Mouse (Mus musculus) kidney, embryonic 16.5 days (tissue): ENCODE data around the gene Sec61a2. TPM values are rescaled to one million over a fixed set of nuclear protein-coding genes. Genes with fewer than 3 reads are reported as not detected.

Experiments used
- ATAC-seq: fragments of 200-750 bp; cut with Nextera tagmentation; 2 replicates; pipeline ENCODE4 v1.8.0; 2017; ENCODE audit warnings: moderate TSS enrichment; ENCODE audit not compliant: low FRiP score, low TSS enrichment
- H3K27ac ChIP-seq: fragments of 300-500 bp; sonication (generic); 2 replicates; pipeline ENCODE4 v1.5.1; 2014; ENCODE audit warnings: low read length
- H3K27me3 ChIP-seq: fragments of 300-500 bp; sonication (generic); 2 replicates; pipeline ENCODE4 v1.6.1; 2014; ENCODE audit warnings: low read length, control low read depth, mixed read lengths; ENCODE audit not compliant: insufficient read depth
- H3K36me3 ChIP-seq: fragments of 300-500 bp; sonication (generic); 2 replicates; pipeline ENCODE4 v1.6.1; 2014; ENCODE audit warnings: low read length, control low read depth, mixed read lengths; ENCODE audit not compliant: insufficient read depth
- H3K4me1 ChIP-seq: fragments of 300-500 bp; sonication (generic); 2 replicates; pipeline ENCODE4 v1.6.1; 2014; ENCODE audit warnings: low read length, control low read depth, mixed read lengths; ENCODE audit not compliant: insufficient read depth
- H3K4me2 ChIP-seq: fragments of 300-500 bp; sonication (generic); replicated peaks from 2 replicates; pipeline ENCODE4 v1.6.1; 2014; ENCODE audit warnings: low read depth, low read length
- H3K4me3 ChIP-seq: fragments of 300-500 bp; sonication (generic); 2 replicates; pipeline ENCODE4 v1.5.1; 2014; ENCODE audit warnings: mild to moderate bottlenecking, low read length
- H3K9ac ChIP-seq: fragments of 300-500 bp; sonication (generic); replicated peaks from 2 replicates; pipeline ENCODE4 v1.6.1; 2014; ENCODE audit warnings: low read length
- H3K9me3 ChIP-seq: fragments of 300-500 bp; sonication (generic); 2 replicates; pipeline ENCODE4 v1.6.1; 2016; ENCODE audit warnings: low read length, control low read depth
- WGBS: fragments of 180-500 bp; shearing (Covaris S2); extraction: QIAGEN DNeasy Blood & Tissue Kit; methylation state at CpG from one replicate; pipeline ENCODE4 v1.1.7; 2014; 5-methylcytosine and 5-hydroxymethylcytosine counted together
- polyA plus RNA-seq: library from polyadenylated mRNA; unstranded; fragments of >200 nt; fragmentation: Nextera tagmentation; extraction: Ambion mirVana; gene quantifications from 2 replicates; pipeline ENCODE4 v1.2.1, GENCODE M21; 2015

Sec61a2 gene
- 77.6 and 91.8 TPM in 2 replicates for polyA plus RNA-seq

GRCm38 (mm10) chr2:5894843-5895570 is at the start of gene Sec61a2:
Gene Sec61a2, minus strand, starts transcription at chr2:5895432.
- Histone ChIP-seq H3K27ac (peak within 1 kb of the TSS; percentile 89), H3K4me3 (peak within 1 kb of the TSS; percentile 91), H3K27me3 (no peaks in the 10 kb centered on the region), H3K9ac (peak within 1 kb of the TSS; percentile 95), H3K4me1 (peaks cover 10% of the 10 kb centered on the region), H3K36me3 (peaks cover 12% of the 10 kb centered on the region), H3K9me3 (no peaks in the 10 kb centered on the region), H3K4me2 (peak within 1 kb of the TSS; percentile 53)
- under 1% methylated on average over 62 of the region's 62 CpGs for WGBS
- ATAC-seq, result peak; percentile 99

- 0 out of 2 replicates have a peak overlapping the region, but pooled peaks have one; percentile 74 for H3K9ac ChIP-seq
- 42% methylated on average over 4 of the region's 4 CpGs for WGBS
- ATAC-seq, result peak; percentile 20; the same call in 1 of the 2 replicates
Observed at GRCm38 (mm10) chr2:5943071-5943470, 47.8 kb upstream of the Sec61a2 start.

GRCm38 (mm10) chr2:5942416-5943032 is 47.3 kb upstream of the Sec61a2 start, which contains the start of gene Dhtkd1:
Gene Dhtkd1, minus strand, starts transcription at chr2:5942792.
- WGBS, result under 1% methylated on average over 36 of the region's 36 CpGs
- Histone ChIP-seq H3K27ac (0 out of 2 replicates have a peak within 1 kb of the TSS, but pooled peaks have one; percentile 17), H3K9me3 (no peaks in the 10 kb centered on the region), H3K27me3 (no peaks in the 10 kb centered on the region), H3K4me2 (peak within 1 kb of the TSS; percentile 84), H3K4me3 (peak within 1 kb of the TSS; percentile 66), H3K9ac (peak within 1 kb of the TSS; percentile 74), H3K36me3 (no peaks in the 10 kb centered on the region), H3K4me1 (no peaks in the 10 kb centered on the region)
- ATAC-seq, result peak; percentile 95

More at GRCm38 (mm10) chr2:5943071-5943470, 47.8 kb upstream of the Sec61a2 start:
- Histone ChIP-seq H3K4me2 (peak overlapping the region; percentile 84), H3K4me3 (peak overlapping the region; percentile 66), H3K36me3 (no peaks in the 10 kb centered on the region), H3K27me3 (no peaks in the 10 kb centered on the region), H3K27ac (no peak overlapping the region), H3K4me1 (no peaks in the 10 kb centered on the region), H3K9me3 (no peaks in the 10 kb centered on the region)

GRCm38 (mm10) chr2:5941861-5942415 is 46.7 kb upstream of the Sec61a2 start:
- Histone ChIP-seq H3K27me3 (no peaks in the 10 kb centered on the region), H3K4me3 (peak overlapping the region; percentile 66), H3K9ac (peak overlapping the region; percentile 74), H3K4me1 (no peaks in the 10 kb centered on the region), H3K36me3 (no peaks in the 10 kb centered on the region), H3K4me2 (peak overlapping the region; percentile 84), H3K27ac (0 out of 2 replicates have a peak overlapping the region, but pooled peaks have one; percentile 17), H3K9me3 (no peaks in the 10 kb centered on the region)
- peak; percentile 20; the same call in 1 of the 2 replicates for ATAC-seq
- WGBS, result 59% methylated on average over 11 of the region's 11 CpGs

GRCm38 (mm10) chr2:5940936-5941335 is 45.7 kb upstream of the Sec61a2 start:
- H3K4me1 ChIP-seq, result no peaks in the 10 kb centered on the region
- 94% methylated on average over 9 of the region's 9 CpGs for WGBS
- H3K4me3 ChIP-seq, result no peak overlapping the region
- no peak overlapping the region for H3K9ac ChIP-seq
- H3K36me3 ChIP-seq, result no peaks in the 10 kb centered on the region
- H3K27me3 ChIP-seq, result no peaks in the 10 kb centered on the region
- H3K27ac ChIP-seq, result no peak overlapping the region
- ATAC-seq, result no peak
- H3K9me3 ChIP-seq, result no peaks in the 10 kb centered on the region
- no peak overlapping the region for H3K4me2 ChIP-seq

GRCm38 (mm10) chr2:5939911-5940310 is 44.7 kb upstream of the Sec61a2 start:
- 80% methylated on average over 14 of the region's 14 CpGs for WGBS
- no peaks in the 10 kb centered on the region for H3K9me3 ChIP-seq
- no peak overlapping the region for H3K4me3 ChIP-seq
- no peaks in the 10 kb centered on the region for H3K36me3 ChIP-seq
- H3K9ac ChIP-seq, result no peak overlapping the region
- no peak overlapping the region for H3K27ac ChIP-seq
- no peaks in the 10 kb centered on the region for H3K27me3 ChIP-seq
- H3K4me2 ChIP-seq, result no peak overlapping the region
- no peaks in the 10 kb centered on the region for H3K4me1 ChIP-seq
- ATAC-seq, result no peak

- Histone ChIP-seq H3K4me2 (no peak overlapping the region), H3K4me3 (no peak overlapping the region), H3K9ac (no peak overlapping the region), H3K27ac (no peak overlapping the region), H3K27me3 (no peaks in the 10 kb centered on the region), H3K36me3 (no peaks in the 10 kb centered on the region), H3K4me1 (no peaks in the 10 kb centered on the region), H3K9me3 (no peaks in the 10 kb centered on the region)
- 91% methylated on average over 3 of the region's 3 CpGs for WGBS
- ATAC-seq, result no peak
Observed at GRCm38 (mm10) chr2:5939319-5939718, 44.1 kb upstream of the Sec61a2 start.

GRCm38 (mm10) chr2:5936550-5936949 is 41.3 kb upstream of the Sec61a2 start:
- H3K9ac ChIP-seq, result no peak overlapping the region
- no peaks in the 10 kb centered on the region for H3K27me3 ChIP-seq
- H3K4me2 ChIP-seq, result no peak overlapping the region
- H3K4me3 ChIP-seq, result no peak overlapping the region
- ATAC-seq, result no peak
- H3K36me3 ChIP-seq, result no peaks in the 10 kb centered on the region
- no peaks in the 10 kb centered on the region for H3K4me1 ChIP-seq
- WGBS, result 61% methylated on average over 4 of the region's 4 CpGs
- H3K9me3 ChIP-seq, result no peaks in the 10 kb centered on the region
- H3K27ac ChIP-seq, result no peak overlapping the region

- Histone ChIP-seq H3K4me1 (no peaks in the 10 kb centered on the region), H3K27ac (no peak overlapping the region), H3K4me3 (no peak overlapping the region), H3K9me3 (no peaks in the 10 kb centered on the region), H3K36me3 (no peaks in the 10 kb centered on the region), H3K9ac (no peak overlapping the region), H3K4me2 (no peak overlapping the region), H3K27me3 (no peaks in the 10 kb centered on the region)
- WGBS, result 27% methylated on average over 6 of the region's 6 CpGs
- ATAC-seq, result peak; percentile 78
Observed at GRCm38 (mm10) chr2:5936068-5936467, 40.8 kb upstream of the Sec61a2 start.
